Mouse (Mus musculus) CH12.LX (cell line): ENCODE data around the gene Rsph14. TPM values are rescaled to one million over a fixed set of nuclear protein-coding genes. Genes with fewer than 3 reads are reported as not detected.
A peak's percentile ranks its signal among the peaks of the same experiment; 100 is the strongest.

Experiments used
- DNase-seq: peaks from one replicate; pipeline ENCODE4 v3.0.0-alpha.2; 2013; ENCODE audit errors: extremely low read depth
- H3K27ac ChIP-seq: 2 replicates; pipeline ENCODE4 v1.5.1; 2012; ENCODE audit warnings: low read depth, mild to moderate bottlenecking, control low read depth, moderate library complexity; ENCODE audit not compliant: insufficient read depth
- H3K27me3 ChIP-seq: replicated peaks from 2 replicates; pipeline ENCODE3; 2012; ENCODE audit warnings: inconsistent platforms
- H3K36me3 ChIP-seq, 2 experiments: replicated peaks in 1 of 2; 2 replicates each; pipeline versions ENCODE3 to v1.6.1; 2012; ENCODE audit warnings: inconsistent platforms in 1 of 2, low read length in 1 of 2, mild to moderate bottlenecking in 1 of 2, mixed read lengths in 1 of 2, moderate library complexity in 1 of 2; ENCODE audit not compliant: control insufficient read depth in 1 of 2, insufficient read depth in 1 of 2
- H3K4me1 ChIP-seq, 2 experiments: 2 replicates each; pipeline ENCODE4 v1.6.1; 2012; ENCODE audit warnings: inconsistent platforms in 1 of 2, moderate library complexity in 1 of 2; ENCODE audit not compliant: insufficient read depth in 2 of 2, control insufficient read depth in 1 of 2
- H3K4me2 ChIP-seq: 2 replicates; pipeline ENCODE4 v1.6.1; 2012; ENCODE audit warnings: low read depth, mild to moderate bottlenecking, control low read depth; ENCODE audit not compliant: poor library complexity, insufficient read depth, severe bottlenecking
- H3K4me3 ChIP-seq, 3 experiments: fragments of 150-350 bp in 1 of 3; sonication (generic) in 1 of 3; replicated peaks in 1 of 3; 2 replicates each; pipeline versions ENCODE3 to v1.5.1; 2011 to 2012; ENCODE audit warnings: low read depth in 2 of 3, low read length in 2 of 3, mild to moderate bottlenecking in 2 of 3, moderate library complexity in 2 of 3, control low read depth in 1 of 3, improper control_type of control experiment in 1 of 3, inconsistent platforms in 1 of 3, mixed read lengths in 1 of 3; ENCODE audit not compliant: poor library complexity in 1 of 3
- H3K79me2 ChIP-seq: replicated peaks from 2 replicates; pipeline ENCODE4 v1.6.1; 2012; ENCODE audit warnings: mild to moderate bottlenecking, moderate library complexity; ENCODE audit not compliant: control insufficient read depth, poor library complexity, insufficient read depth, severe bottlenecking; ENCODE audit errors: extremely low read depth
- H3K9ac ChIP-seq: 2 replicates; pipeline ENCODE4 v1.6.1; 2012; ENCODE audit warnings: low read depth, mild to moderate bottlenecking, control low read depth, moderate library complexity; ENCODE audit not compliant: insufficient read depth
- H3K9me3 ChIP-seq: replicated peaks from 2 replicates; pipeline ENCODE3; 2012; ENCODE audit warnings: low read length, inconsistent platforms, mixed read lengths
- BHLHE40 ChIP-seq: IDR thresholded peaks from 2 replicates; pipeline ENCODE4 v1.6.1; 2011; ENCODE audit warnings: mild to moderate bottlenecking, low read depth, low read length, improper control_type of control experiment
- CHD1 ChIP-seq: IDR thresholded peaks from 2 replicates; pipeline ENCODE4 v1.6.1; 2012; ENCODE audit warnings: low read depth, low read length, improper control_type of control experiment, inconsistent platforms
- CTCF ChIP-seq, 2 experiments: IDR thresholded peaks in 1 of 2; conservative IDR thresholded peaks in 1 of 2; 2 replicates each; pipeline ENCODE4 v1.5.1; 2011 to 2012; ENCODE audit warnings: low read depth in 2 of 2, low read length in 2 of 2, improper control_type of control experiment in 1 of 2, inconsistent platforms in 1 of 2, mild to moderate bottlenecking in 1 of 2, moderate library complexity in 1 of 2
- E2F4 ChIP-seq: IDR thresholded peaks from 2 replicates; pipeline ENCODE4 v1.6.1; 2011; ENCODE audit warnings: low read depth, low read length, improper control_type of control experiment; ENCODE audit not compliant: insufficient replicate concordance
- ELF1 ChIP-seq: IDR thresholded peaks from 2 replicates; pipeline ENCODE4 v1.6.1; 2014; ENCODE audit warnings: low read depth, mild to moderate bottlenecking, inconsistent platforms, low read length, improper control_type of control experiment
- ETS1 ChIP-seq: conservative IDR thresholded peaks from 2 replicates; pipeline ENCODE4 v1.6.1; 2012; ENCODE audit warnings: low read depth, mild to moderate bottlenecking, inconsistent platforms, low read length, improper control_type of control experiment, moderate library complexity
- HCFC1 ChIP-seq: IDR thresholded peaks from 2 replicates; pipeline ENCODE4 v1.6.1; 2012; ENCODE audit warnings: low read depth, mild to moderate bottlenecking, inconsistent platforms, low read length, improper control_type of control experiment
- IRF4 ChIP-seq: IDR thresholded peaks from 2 replicates; pipeline ENCODE4 v1.6.1; 2014; ENCODE audit warnings: low read depth, mild to moderate bottlenecking, inconsistent platforms, low read length, improper control_type of control experiment
- MAFK ChIP-seq: IDR thresholded peaks from 2 replicates; pipeline ENCODE4 v1.6.1; 2011; ENCODE audit warnings: low read length, improper control_type of control experiment; ENCODE audit not compliant: insufficient replicate concordance
- MAZ ChIP-seq: IDR thresholded peaks from 2 replicates; pipeline ENCODE4 v1.6.1; 2012; ENCODE audit warnings: low read depth, mild to moderate bottlenecking, inconsistent platforms, low read length, improper control_type of control experiment, moderate library complexity
- MXI1 ChIP-seq: IDR thresholded peaks from 2 replicates; pipeline ENCODE4 v1.6.1; 2011; ENCODE audit warnings: mild to moderate bottlenecking, low read depth, low read length, improper control_type of control experiment
- NRF1 ChIP-seq: IDR thresholded peaks from 2 replicates; pipeline ENCODE4 v1.6.1; 2014; ENCODE audit warnings: low read depth, mild to moderate bottlenecking, inconsistent platforms, low read length, improper control_type of control experiment, moderate library complexity
- POLR2A ChIP-seq: IDR thresholded peaks from 2 replicates; pipeline ENCODE4 v1.6.1; 2011; ENCODE audit warnings: low read depth, mild to moderate bottlenecking, improper control_type of control experiment, low read length
- POLR2AphosphoS2 ChIP-seq: IDR thresholded peaks from 2 replicates; pipeline ENCODE4 v1.6.1; 2011; ENCODE audit warnings: low read depth, low read length, improper control_type of control experiment
- RAD21 ChIP-seq: IDR thresholded peaks from 2 replicates; pipeline ENCODE4 v1.6.1; 2011; ENCODE audit warnings: low read depth, mild to moderate bottlenecking, low read length, improper control_type of control experiment, moderate library complexity
- RCOR1 ChIP-seq: conservative IDR thresholded peaks from 2 replicates; pipeline ENCODE4 v1.6.1; 2012; ENCODE audit warnings: low read depth, mild to moderate bottlenecking, inconsistent platforms, low read length, improper control_type of control experiment
- SIN3A ChIP-seq: IDR thresholded peaks from 2 replicates; pipeline ENCODE4 v1.6.1; 2012; ENCODE audit warnings: low read length, improper control_type of control experiment, inconsistent platforms
- TBP ChIP-seq: conservative IDR thresholded peaks from 2 replicates; pipeline ENCODE4 v1.6.1; 2011; ENCODE audit warnings: low read depth, low read length, improper control_type of control experiment
- TCF12 ChIP-seq: IDR thresholded peaks from 2 replicates; pipeline ENCODE4 v1.6.1; 2014; ENCODE audit warnings: low read depth, mild to moderate bottlenecking, inconsistent platforms, low read length, improper control_type of control experiment
- ZC3H11A ChIP-seq: IDR thresholded peaks from 2 replicates; pipeline ENCODE4 v1.6.1; 2012; ENCODE audit warnings: low read depth, mild to moderate bottlenecking, inconsistent platforms, low read length, improper control_type of control experiment
- ZMIZ1 ChIP-seq: IDR thresholded peaks from 2 replicates; pipeline ENCODE4 v1.6.1; 2012; ENCODE audit warnings: low read depth, mild to moderate bottlenecking, inconsistent platforms, low read length, improper control_type of control experiment
- ZNF384 ChIP-seq: IDR thresholded peaks from 2 replicates; pipeline ENCODE4 v1.6.1; 2012; ENCODE audit warnings: low read depth, low read length, improper control_type of control experiment, inconsistent platforms
- dilution Hi-C: fragments of 300-500 bp; cut with MboI; formaldehyde crosslinking; loops from 2 replicates; pipeline ENCODE4 v1.14.3; 2020; ENCODE audit warnings: low sequenced_read_pairs; ENCODE audit not compliant: extremely low pct_unique_long_range_greater_than_20kb, extremely low pct_ligation_motif_present
- in situ Hi-C: fragments of 300-500 bp; cut with MboI; formaldehyde crosslinking; loops from 3 replicates; pipeline ENCODE4 v1.14.3; 2019; ENCODE audit warnings: low sequenced_read_pairs, low pct_ligation_motif_present, low pct_unique_long_range_greater_than_20kb, mixed read lengths
- polyA plus RNA-seq: library from polyadenylated mRNA; unstranded; fragments of >175 nt; gene quantifications from 2 replicates; pipeline ENCODE4 v1.2.1, GENCODE M21; 2012; ENCODE audit warnings: low read depth; ENCODE audit not compliant: insufficient read length
- total RNA-seq, 2 experiments: library from RNA; depleted of rRNA; stranded (reverse); fragments of 300-350 nt in 1 of 2; fragments of >200 nt in 1 of 2; gene quantifications; 2 replicates each; pipeline ENCODE4 v1.2.3; 2012 to 2014

The Rsph14 gene
- total and polyA plus RNA-seq, 3 experiments = not detected

GRCm38 (mm10) chr10:74919277-74919676 is 113.1 kb downstream of the Rsph14 start:
- peak overlapping the region in 1 of 3 experiments; percentile 25 for H3K4me3 ChIP-seq
- no peak overlapping the region for H3K9ac ChIP-seq
- dilution Hi-C loops (no loop called here), in situ Hi-C loops (no loop called here)
- no peak for TF ChIP-seq ZNF384
- peak; percentile 89 for TF ChIP-seq TBP
- no peak for TF ChIP-seq BHLHE40
- no peak for TF ChIP-seq RCOR1
- TF ChIP-seq IRF4 = no peak
- 0 out of 2 replicates have a peak, but pooled peaks have one; percentile 29 for TF ChIP-seq TCF12
- peak; percentile 76 for TF ChIP-seq POLR2A
- peak; percentile 85 for TF ChIP-seq ELF1
- peak; percentile 93 for TF ChIP-seq ZMIZ1
- peak; percentile 15; the same call in 1 of the 2 replicates for TF ChIP-seq HCFC1
- peak overlapping the region; percentile 29; the same call in 1 of the 2 replicates for H3K4me2 ChIP-seq
- no peaks in the 10 kb centered on the region for H3K36me3 ChIP-seq
- H3K4me1 ChIP-seq = peaks cover 26 to 38% of the 10 kb centered on the region in 2 experiments
- no peak overlapping the region for H3K27ac ChIP-seq
- no peaks in the 10 kb centered on the region for H3K9me3 ChIP-seq
- H3K79me2 ChIP-seq = no peaks in the 10 kb centered on the region
- peak; percentile 82 for DNase-seq
- peaks cover 2% of the 10 kb centered on the region for H3K27me3 ChIP-seq

GRCm38 (mm10) chr10:74908431-74908830 is 124.0 kb downstream of the Rsph14 start:
- H3K9ac ChIP-seq = no peak overlapping the region
- H3K4me1 ChIP-seq = no peaks in the 10 kb centered on the region
- dilution Hi-C loops = no loop called here
- H3K27me3 ChIP-seq = no peaks in the 10 kb centered on the region
- no peak for DNase-seq
- H3K36me3 ChIP-seq = no peaks in the 10 kb centered on the region
- no peaks in the 10 kb centered on the region for H3K79me2 ChIP-seq
- H3K9me3 ChIP-seq = no peaks in the 10 kb centered on the region
- in situ Hi-C loops = no loop called here
- no peak overlapping the region for H3K4me3 ChIP-seq
- H3K4me2 ChIP-seq = no peak overlapping the region
- TF ChIP-seq ZNF384 (no peak), NRF1 (no peak), SIN3A (no peak), MAZ (no peak), POLR2A (no peak), RAD21 (no peak), POLR2AphosphoS2 (no peak), CHD1 (no peak), ZC3H11A (no peak), E2F4 (no peak), MXI1 (no peak), ETS1 (no peak), MAFK (no peak), IRF4 (no peak), CTCF (conservative IDR thresholded peaks at IDR 0.05 in 1 of 2, IDR thresholded peaks at IDR 0.05 in 1 of 2; ENCODE audit: low read depth in 2 of 2, low read length in 2 of 2) (no peak)
- no peak overlapping the region for H3K27ac ChIP-seq

Other genes with a start within 250 kb of the Rsph14 start
- 36.9 and 49.9 TPM in 2 replicates for gene Gnaz, start 65.4 kb downstream of the Rsph14 start, total RNA-seq (2012; rRNA removed)
- 4.3 and 5.5 TPM in 2 replicates for gene Gnaz, start 65.4 kb downstream of the Rsph14 start, total RNA-seq (2014; rRNA removed)
- 2.7 TPM in 2 replicates for gene Gnaz, start 65.4 kb downstream of the Rsph14 start, polyA plus RNA-seq
- 0.59 and 0.67 TPM in 2 replicates for gene Rab36, start 4.5 kb upstream of the Rsph14 start, total RNA-seq (2012; rRNA removed)
- 0.07 and 0.34 TPM in 2 replicates for gene Rab36, start 4.5 kb upstream of the Rsph14 start, total RNA-seq (2014; rRNA removed)
- 1.2 and 1.5 TPM in 2 replicates for gene Rab36, start 4.5 kb upstream of the Rsph14 start, polyA plus RNA-seq
- gene Bcr, start 28.0 kb upstream of the Rsph14 start, total RNA-seq (2012; rRNA removed) = 18.2 and 22.1 TPM in 2 replicates
- gene Bcr, start 28.0 kb upstream of the Rsph14 start, total RNA-seq (2014; rRNA removed) = 4.0 and 4.3 TPM in 2 replicates
- 18.6 and 20.0 TPM in 2 replicates for gene Bcr, start 28.0 kb upstream of the Rsph14 start, polyA plus RNA-seq
- gene Specc1l, start 179.5 kb upstream of the Rsph14 start, total RNA-seq (2012; rRNA removed) = 21.0 and 21.1 TPM in 2 replicates
- gene Specc1l, start 179.5 kb upstream of the Rsph14 start, total RNA-seq (2014; rRNA removed) = 15.3 and 18.6 TPM in 2 replicates
- 23.6 and 25.1 TPM in 2 replicates for gene Specc1l, start 179.5 kb upstream of the Rsph14 start, polyA plus RNA-seq